Mouse (Mus musculus): Measurements from ENCODE around the gene Cfap45.

The Cfap45 gene

DNA sequence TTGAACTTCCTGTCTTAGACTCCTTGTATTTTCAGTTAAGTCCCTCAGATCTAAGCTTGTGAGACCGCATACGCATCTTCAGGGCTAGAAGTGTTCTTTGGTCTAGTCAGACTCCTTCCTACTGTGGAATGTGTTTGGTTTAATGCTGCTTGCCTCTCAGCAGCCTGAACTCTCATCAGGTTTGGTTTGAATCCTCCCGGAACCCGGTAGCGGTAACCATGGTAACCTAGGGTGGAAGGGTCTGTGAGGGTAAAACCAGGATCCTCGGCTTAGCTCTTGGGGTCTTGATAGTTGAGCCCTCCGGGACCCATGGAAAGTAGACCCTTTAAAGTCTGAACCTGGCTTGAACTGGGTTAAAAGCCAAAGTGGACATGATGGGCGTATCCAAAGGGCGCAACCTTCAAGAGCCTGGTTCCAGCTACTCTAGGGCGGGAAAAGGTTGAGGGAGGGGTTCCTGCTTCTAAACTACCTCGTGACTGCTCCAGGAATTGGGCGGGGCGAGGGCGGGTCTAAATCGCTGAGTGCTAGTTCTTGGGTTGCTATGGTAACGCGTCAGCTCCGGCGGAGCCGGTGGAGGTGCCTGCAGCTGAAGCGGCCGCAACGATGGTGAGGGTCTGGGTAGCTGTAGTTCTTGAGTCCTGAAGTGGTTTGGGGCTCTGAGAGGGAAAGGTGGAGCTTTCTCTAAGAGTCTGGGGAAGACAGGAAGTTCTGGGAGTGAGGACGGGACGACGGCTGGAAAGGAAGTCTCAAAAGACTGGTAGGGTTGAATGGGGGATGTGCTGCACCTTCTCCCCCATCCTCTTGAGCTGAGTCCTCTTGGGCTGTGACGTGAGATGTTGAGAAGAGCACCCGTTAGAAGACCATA, at the start of gene Cfap45:
Gene Cfap45 (plus strand): TSS at position 226 of the 865 bp plus-strand sequence.
- DNase-seq (ENCODE audit: low spot score): peak; percentile 66

DNA sequence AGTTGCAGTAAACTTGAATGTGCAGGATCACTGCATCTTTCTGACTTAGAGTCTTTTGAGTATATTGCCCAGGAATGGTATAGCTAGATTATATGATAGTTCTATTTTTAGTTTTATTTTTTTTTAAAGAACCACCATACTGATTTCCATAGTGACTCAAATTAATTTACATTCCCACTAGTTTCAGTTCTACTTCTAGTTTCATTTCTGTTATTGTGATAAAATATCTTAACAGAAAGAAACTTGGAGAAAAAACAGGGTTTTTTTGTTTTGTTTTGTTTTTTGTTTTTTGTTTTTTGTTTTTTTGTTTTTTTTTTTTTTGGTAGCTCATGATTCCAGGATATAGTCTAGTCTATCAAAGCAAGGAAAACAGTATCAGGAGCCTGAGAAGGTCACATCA, 47.7 kb upstream of the Cfap45 start:
- DNase-seq (ENCODE audit: low spot score): no peak

DNA sequence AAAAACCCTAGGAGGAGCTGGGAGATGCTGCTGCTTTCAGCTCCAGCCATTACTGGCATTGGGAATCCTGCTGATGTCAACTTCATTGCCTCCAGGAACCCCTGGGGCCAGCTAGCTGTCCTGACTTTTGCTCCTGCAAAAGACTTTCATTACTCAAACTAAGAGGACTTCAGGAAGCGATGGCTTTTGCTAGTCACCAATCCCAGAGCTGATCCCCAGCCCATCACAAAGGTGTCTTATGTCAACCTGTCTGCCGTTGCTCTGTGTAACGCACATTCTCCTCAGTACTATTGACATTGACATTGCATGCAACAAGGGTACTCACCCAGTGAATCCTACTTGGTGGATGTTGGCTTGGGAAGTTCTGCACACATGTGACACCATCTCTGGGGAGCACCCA, 46.4 kb upstream of the Cfap45 start:
- no peak for DNase-seq (ENCODE audit: low spot score)

DNA sequence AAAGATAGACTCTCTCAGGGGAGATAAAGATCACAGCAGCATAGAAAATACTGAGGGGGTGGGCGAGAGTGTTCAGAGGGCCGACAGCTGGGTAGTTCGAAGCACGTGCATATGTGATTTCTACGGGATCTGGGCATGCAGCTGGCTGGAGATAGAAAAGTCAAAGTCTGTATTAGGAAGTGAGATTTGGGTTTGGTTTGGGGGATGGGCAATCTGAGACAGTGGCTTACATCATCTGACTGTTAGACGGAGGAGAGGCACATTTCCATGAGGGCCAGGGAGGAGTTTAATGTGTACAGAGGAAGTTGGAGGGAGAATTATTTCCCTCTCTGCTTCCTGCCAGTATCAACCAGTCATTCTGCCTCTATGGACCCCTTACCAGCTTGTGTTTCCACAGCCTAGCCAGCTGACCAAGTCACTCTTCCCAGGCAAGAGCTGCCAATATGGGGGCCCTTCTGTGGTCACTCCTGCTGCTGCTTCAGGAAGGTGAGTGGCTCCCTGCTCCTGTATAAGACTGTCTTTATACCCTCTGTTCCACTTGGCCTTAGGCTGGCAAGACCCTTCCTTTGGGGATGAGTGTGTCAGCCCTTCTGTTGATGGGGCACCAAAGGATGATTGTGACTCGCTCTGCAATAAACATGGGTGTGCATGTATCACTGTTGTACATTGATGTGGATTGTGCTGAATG, 45.4 kb upstream of the Cfap45 start, which contains the start of gene Slamf9:
Gene Slamf9 (plus strand): TSS at position 305 of the 688 bp plus-strand sequence.
- DNase-seq (ENCODE audit: low spot score): no peak

DNA sequence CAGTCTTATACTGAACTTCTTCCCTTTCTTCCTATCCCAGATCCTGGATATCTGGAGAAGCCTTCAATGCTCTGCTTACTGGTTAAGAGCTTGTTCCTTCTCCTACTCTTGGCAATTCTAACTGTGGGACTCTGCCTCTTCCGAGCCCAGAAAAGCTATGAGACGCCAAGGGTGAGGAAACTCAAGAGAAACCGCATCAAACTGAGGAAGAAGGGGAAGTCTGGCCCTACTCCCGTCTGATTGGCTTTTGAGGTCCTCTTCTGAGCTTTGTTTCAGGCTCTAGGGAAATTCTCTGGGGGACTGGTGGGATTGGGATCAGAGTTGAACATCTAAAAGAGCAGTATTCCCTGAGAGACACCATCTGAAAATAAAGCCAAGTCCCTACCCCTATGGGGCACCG, 42.6 kb upstream of the Cfap45 start:
- DNase-seq (ENCODE audit: low spot score): no peak

DNA sequence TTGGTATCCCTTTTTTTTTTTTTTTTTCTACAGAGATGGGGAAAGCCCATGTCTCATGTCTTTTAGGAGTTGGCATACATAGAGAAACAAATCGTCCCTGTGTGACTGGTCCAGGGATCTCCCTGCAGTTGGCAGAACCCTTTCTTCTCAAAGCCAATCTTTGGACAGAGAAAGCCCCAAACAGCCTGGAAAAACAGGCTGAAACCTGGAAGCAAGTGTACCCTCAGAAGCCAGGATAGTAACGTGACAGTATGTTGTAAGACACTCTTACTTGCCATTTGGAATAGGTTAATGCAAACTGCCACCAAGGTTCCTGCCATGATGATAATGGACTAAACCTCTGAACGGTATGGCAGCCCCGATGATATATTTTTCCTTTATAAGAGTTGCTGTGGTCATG, 40.2 kb upstream of the Cfap45 start:
- DNase-seq (ENCODE audit: low spot score): no peak

DNA sequence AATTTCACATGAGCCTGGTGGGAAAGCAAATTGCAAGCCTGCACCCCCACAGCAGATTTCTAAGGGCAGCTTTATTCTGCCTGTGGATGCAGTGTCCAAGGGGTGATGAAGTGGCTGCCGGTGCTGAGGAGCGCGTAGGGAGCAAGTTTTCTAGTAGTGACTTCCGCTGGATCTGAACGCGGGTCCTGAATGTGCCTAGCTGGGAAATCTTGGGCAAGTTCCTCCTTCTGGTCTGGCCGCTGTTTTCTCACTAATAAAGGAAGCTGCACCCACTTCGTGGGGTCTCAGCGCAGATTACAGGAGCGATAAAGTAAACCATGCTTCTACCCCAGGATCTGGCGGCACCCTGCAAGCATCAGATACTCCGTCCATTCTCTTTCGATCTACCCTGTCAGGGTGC, 39.5 kb upstream of the Cfap45 start:
- DNase-seq (ENCODE audit: low spot score): no peak

DNA sequence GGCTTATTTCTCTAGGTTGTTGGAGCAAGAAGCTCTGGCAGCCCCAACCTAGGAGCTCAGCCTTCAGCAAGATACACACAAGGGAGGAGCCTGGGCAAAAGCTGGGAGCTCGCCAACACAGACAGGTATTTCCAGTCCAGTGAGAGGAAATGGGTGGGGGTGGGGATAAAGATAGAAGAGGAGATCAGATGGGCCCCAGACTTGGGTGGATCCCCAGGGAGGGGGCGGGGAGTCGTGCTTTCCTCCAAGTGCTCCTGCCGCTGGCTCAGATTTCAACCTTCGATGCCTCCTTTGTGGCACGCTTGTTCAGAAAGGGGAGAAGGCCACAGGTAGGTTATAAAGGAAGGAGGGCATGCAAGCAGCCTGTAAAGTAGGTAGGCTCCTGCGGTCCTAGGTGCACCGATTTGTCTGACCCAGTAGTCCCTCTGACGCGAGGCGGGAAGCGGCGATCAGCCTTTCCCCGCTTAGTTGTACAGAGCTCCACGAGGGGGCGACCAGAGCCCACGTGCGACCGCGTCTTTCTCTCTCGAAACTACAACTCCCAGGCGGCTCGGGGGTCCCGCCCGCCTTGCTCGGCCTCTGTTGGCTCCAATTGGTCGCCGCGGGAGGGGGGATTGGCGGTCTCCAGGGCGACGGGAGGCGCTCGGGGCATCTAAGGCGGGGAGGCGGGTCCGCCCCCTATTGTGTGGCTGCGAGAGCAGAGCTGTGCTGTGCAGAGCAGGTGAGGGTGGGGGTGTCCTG, 38.9 kb upstream of the Cfap45 start, which contains the start of gene Igsf9:
Gene Igsf9 (plus strand): TSS at position 249 of the 741 bp plus-strand sequence.
- peak; percentile 83 for DNase-seq (ENCODE audit: low spot score)

DNA sequence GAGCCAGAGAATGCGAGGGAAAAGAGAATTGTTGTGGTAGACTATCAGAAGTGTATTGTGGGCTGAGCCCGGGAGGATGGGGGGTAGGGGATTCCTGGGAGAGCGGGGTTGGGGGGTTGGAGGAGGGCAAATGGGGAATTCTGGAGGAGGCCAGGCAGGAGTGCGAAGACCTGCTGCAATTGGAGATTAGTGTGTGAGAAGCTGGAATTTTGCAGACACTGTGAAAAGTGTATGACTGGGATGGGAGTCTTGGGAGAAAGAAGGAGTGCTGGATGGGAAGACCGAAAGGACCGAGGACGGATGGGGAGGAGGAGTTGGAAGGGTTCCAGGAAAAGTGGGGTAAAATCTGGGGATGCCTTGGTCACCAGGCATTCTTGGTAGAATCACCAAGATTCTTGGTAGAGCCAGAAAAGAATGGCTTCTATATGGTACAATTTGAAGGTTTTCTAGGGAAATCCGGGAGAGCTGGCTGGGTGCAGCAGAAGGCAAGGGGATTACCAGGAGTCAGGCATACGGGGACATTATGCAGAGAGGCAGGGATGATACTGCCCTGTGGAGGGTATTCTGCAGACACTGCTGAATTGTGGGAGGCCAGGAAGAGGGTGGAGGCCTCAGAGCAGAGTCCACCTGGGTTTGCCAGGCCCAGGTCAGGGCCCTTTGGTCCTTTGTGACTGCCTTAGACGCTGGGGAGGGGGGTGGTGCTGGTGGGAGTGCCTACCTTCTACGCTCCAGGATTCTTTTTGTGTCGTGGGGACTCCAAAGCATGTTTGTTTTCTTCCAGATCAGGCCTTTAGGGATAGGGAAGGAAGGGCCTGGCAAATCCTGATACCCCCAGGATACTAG, 37.9 kb upstream of the Cfap45 start:
- no peak for DNase-seq (ENCODE audit: low spot score)

DNA sequence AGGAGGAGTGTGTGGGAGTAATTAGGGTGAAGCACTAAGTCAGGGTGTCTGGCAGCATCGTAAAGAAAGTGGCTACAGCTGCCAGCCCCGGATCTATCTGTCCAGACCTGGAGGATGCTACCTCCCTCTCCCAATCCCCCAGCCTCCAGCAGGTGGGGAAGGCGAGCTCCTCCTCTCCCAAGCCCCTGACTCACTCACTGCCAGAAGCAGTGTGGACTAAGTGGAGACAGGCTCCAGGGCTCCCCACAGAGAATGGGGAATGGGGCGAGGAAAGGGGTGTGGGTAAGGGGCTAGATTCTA, 37.3 kb upstream of the Cfap45 start:
- DNase-seq (ENCODE audit: low spot score): no peak

DNA sequence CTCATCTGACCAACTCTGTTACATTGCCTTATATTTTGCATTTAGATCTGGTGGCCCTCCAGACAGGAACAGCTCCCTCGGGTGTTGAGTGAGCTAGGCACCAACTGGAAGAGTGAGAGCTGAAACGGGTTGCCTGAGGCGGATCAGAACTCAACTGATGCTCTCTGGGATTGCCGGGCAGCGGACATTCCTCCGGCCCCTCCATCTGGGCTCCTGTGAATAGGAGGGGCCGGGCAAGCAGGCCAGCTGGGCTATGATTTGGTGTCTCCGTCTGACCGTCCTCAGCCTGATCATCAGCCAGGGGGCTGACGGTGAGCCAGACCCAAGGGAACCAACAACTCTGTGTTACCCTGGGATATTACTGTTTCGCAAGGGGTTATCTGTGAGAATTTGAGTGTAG, 36.4 kb upstream of the Cfap45 start:
- DNase-seq (ENCODE audit: low spot score): no peak

DNA sequence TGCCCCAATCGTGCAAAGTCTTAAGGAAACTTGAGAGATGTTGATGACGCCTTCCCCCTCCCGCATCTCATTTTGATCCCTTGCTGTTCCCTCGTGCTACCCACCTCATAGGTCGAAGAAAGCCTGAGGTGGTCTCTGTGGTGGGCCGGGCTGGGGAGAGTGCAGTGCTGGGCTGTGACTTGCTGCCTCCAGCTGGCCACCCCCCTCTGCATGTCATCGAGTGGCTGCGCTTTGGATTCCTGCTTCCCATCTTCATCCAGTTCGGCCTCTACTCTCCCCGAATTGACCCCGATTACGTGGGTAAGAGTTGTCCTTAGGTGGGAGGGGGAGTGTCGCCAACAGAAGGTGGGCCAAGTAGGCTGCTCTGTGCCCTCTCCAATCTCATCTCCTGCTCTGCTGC, 35.9 kb upstream of the Cfap45 start:
- DNase-seq (ENCODE audit: low spot score): no peak

DNA sequence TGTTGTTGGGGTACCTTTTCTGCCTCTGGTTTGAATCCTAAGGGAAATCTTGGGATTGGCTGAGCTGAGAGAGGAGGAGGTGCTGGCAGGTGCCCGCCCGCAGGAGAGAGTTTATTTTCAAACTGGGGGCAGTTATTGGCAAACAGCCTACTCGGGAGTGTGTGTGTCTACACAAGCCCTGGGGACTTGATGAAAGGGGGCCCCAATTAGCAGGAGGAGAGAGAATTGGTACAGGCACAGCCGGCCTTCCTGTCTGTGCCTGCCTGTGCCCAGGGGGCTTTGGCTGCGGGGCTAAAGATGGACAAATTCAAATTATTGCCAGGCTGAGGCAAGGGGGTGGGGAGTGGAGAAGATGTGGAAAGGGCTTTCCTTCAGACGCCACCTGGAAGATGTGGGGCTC, 34.8 kb upstream of the Cfap45 start:
- DNase-seq (ENCODE audit: low spot score): no peak

DNA sequence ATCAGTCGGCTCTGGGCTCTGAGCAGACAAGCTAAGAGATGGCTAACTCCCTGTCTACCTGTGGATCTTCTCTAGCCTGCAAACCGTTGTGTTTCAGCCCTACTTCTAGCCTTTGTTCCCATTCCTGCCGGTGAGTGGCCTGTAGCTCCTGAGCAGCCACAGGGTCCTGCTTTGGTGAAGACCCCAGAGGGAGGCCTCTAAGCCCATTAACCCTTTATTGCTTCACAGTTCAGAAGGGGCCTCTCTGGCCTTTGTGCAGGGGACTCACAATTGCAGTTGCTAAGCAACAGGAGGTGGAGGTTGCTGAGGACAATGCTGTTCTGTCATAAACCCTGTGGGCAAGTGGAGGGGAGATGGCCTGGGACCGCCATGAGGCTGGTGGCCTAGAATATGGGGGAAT, 34.4 kb upstream of the Cfap45 start:
- DNase-seq (ENCODE audit: low spot score): no peak

DNA sequence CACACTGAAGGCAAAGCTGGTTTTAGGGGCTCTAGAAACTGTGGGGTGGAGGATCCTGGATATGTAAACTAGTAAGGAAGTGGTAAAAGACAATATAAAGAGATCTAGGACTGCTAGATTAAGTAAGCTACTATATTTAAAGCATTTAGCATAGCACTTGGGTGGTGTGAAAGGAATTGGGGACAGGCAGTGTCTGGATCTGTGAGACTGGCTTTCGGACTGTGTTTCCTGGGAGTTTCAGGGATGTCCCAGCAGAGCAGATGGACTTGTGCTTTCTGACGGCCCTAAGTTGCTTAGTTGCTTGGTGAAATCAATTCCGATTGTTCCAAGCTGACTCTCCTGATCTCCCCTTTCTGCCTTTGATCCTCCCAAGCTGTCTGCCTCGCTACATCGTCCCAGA, 34.0 kb upstream of the Cfap45 start:
- DNase-seq (ENCODE audit: low spot score): no peak

DNA sequence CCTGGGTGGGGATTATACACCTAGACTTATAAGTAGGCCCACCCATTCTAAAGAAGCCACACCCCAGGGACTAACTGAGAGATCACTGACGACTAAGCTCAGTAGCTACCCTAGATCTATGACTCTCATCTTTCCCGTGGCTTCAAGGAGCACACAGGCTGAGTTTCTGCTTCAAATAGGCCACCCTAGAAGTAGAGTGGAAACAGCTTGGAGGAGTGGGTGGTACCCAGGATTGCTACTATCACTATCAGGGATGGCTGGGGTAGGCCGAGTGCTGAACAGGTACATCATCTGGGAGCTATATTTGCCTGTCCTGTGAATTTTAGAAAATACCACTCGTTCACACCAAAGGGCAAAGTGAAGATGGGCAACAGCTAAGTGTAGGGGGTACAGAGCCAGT, 32.7 kb upstream of the Cfap45 start:
- no peak for DNase-seq (ENCODE audit: low spot score)

DNA sequence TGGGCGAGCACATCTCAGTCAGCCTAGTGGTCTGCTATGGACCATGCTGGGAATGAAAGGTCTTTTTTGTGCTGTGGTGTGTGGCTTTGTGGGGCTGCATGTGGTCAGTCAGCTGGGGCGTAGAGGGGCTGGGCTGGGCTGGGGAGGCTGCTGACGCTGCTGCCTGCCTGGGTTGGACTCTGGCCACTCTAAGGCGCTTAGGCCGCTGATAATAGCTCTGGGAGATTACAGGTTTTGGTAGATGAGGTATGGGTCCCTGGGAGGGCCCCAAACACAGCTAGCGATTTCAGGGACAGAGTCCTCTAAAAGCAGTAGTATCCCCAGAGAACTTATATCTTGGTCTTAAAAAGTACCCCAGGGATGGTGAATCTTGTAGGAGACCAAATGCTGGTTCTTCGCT, 31.8 kb upstream of the Cfap45 start:
- DNase-seq (ENCODE audit: low spot score): no peak

DNA sequence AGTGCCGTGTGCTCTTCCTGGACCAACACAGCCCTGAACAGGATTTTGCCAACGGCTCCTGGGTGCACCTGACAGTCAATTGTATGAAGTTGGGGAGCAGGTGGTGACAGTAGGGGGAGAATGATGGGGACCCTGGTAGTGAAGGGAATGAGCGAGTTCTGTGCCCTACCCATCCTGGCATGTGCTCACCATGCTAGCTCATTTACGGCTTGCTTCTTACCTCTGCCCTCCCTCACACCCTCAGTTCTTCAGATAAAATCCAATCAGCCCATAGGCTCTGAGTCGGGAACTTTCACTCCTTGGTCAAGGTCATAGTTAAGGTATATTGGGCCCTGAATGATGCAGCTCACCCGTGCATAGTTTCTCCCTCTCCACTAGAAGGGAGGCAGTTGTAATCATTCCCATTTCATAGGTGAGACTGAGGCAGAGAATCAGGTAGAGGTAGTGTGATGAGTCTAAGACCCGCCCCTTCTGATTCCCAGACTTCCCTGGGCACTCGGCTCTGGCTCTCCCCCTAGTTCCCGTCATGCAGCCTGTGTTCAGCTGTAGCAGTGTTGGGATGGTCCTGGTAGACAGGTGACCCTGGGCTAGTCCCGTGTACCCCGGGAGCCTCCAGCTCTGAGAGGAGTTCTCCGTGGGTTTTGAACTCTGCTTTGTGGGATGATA, 30.9 kb upstream of the Cfap45 start:
- DNase-seq (ENCODE audit: low spot score): no peak

DNA sequence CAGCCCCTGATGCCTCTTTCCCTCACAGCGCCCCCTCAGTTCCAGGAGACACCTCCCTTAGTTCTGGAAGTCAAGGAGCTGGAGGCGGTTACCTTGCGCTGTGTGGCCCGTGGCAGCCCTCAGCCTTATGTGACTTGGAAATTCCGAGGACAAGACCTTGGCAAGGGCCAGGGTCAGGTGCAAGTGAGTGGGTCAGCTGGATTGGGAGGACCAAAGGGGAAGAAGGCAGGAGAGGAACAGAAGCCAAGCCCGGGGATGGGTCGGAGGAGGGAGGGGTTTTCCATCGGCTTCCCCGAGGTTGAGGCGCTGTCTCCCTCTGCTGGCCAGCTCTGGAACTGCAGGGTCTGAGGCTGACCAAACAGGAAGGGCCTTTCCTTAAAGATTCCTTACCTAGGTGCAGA, 30.3 kb upstream of the Cfap45 start:
- DNase-seq (ENCODE audit: low spot score): peak; percentile 96

DNA sequence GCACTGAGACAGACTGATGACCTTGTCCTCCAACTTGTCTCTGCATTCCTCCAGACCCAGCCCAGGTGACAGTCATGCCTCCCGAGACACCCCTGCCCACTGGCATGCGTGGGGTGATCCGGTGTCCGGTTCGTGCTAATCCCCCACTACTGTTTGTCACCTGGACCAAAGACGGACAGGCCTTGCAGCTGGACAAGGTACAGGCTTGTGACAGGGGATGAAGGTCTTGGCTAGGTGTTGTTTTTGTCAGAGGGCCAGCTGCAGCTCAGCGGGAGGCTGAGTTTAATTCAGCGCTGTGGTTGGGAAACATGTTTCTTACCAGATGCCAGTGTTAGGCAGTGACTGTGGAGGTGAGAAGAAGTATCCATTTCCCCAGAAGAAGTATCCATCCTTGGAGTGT, 28.6 kb upstream of the Cfap45 start:
- DNase-seq (ENCODE audit: low spot score): no peak

DNA sequence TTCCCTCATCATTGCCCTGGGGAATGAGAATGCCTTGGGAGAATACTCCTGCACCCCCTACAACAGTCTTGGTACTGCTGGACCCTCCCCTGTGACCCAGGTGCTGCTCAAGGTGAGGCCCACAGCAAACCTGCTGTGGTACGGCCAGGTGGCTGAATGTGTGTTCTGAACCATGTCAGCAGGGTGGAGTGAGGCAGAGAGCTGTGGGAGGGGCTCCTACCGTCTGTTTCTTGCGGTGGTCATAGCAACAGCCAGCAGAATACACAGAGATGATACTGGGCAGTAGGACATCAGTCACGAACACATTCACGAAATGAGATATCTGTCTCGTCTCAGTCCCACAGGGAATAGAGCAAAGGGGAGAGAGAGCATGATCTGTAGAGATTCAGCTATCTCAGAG, 27.1 kb upstream of the Cfap45 start:
- DNase-seq (ENCODE audit: low spot score): no peak
